Mouse (Mus musculus): ENCODE measurements around the gene Atxn7. TPM values are rescaled to one million over a fixed set of nuclear protein-coding genes. Genes with fewer than 3 reads are reported as not detected.

The Atxn7 gene
- polyA plus RNA-seq, 1 experiment from 2014 or later, result 2.9 TPM

- WGBS, result 88% methylated on average over 3 of the region's 3 CpGs
- no peaks in the 10 kb centered on the region for H3K36me3 ChIP-seq (ENCODE audit: control insufficient read depth, insufficient read depth, low read length)
- 0 out of 2 replicates have a peak, but pooled peaks cover 2% of the 10 kb centered on the region for H3K4me1 ChIP-seq (ENCODE audit: control insufficient read depth, insufficient read depth, low read length)
- no peak overlapping the region for H3K4me3 ChIP-seq (ENCODE audit: low read depth, low read length)
- no peaks in the 10 kb centered on the region for H3K9me3 ChIP-seq (replicated peaks; ENCODE audit: control insufficient read depth, low read length, poor library complexity, severe bottlenecking)
- no peak for ATAC-seq
- H3K27ac ChIP-seq (ENCODE audit: low read length), result no peak overlapping the region
- H3K9ac ChIP-seq (ENCODE audit: low read depth, low read length), result no peak overlapping the region
- H3K27me3 ChIP-seq (ENCODE audit: control insufficient read depth, insufficient read depth, low read depth, low read length), result no peaks in the 10 kb centered on the region
- no peak overlapping the region for H3K4me2 ChIP-seq (ENCODE audit: low read length)
Observed at GRCm38 (mm10) chr14:13970513-13970912, 9.3 kb downstream of the Atxn7 start.

DNA sequence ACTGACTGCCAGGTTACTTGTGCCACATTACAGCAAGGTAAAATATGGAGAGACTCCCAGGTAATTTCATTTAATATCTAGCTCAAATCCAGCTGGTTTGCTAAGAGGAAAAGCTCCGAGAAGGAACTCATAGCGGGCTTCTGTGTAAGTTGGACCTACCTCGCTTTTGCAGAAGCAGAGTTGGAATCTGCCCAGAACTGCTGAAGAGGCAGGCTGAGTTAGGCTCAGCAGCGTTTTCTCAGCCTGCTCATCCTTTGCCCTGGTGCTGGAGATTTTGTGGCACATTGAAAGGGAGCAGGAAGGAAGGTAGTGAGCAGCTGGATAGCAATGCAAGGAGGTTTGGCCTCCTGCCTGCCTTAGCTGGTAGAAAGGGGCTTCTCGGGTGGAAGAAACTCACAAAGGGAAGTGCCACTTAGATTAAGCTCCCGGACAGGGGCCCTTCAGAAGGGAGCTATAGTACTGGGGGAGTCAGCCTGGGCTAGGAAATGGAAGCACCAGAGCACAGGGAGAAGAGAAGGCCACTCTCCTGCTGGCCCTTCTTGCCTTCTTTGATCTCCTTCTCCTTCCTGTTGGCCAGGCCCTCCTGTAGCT, 10.5 kb downstream of the Atxn7 start:
- 54% methylated on average over 6 of the region's 6 CpGs for WGBS
- no peak for ATAC-seq
- Histone ChIP-seq H3K4me3 (ENCODE audit: low read depth, low read length) (no peak overlapping the region), H3K4me2 (ENCODE audit: low read length) (no peak overlapping the region), H3K9me3 (replicated peaks; ENCODE audit: control insufficient read depth, low read length, poor library complexity, severe bottlenecking) (no peaks in the 10 kb centered on the region), H3K27ac (ENCODE audit: low read length) (no peak overlapping the region), H3K36me3 (ENCODE audit: control insufficient read depth, insufficient read depth, low read length) (no peaks in the 10 kb centered on the region), H3K9ac (ENCODE audit: low read depth, low read length) (no peak overlapping the region), H3K27me3 (ENCODE audit: control insufficient read depth, insufficient read depth, low read depth, low read length) (no peaks in the 10 kb centered on the region), H3K4me1 (ENCODE audit: control insufficient read depth, insufficient read depth, low read length) (0 out of 2 replicates have a peak, but pooled peaks cover 2% of the 10 kb centered on the region)

DNA sequence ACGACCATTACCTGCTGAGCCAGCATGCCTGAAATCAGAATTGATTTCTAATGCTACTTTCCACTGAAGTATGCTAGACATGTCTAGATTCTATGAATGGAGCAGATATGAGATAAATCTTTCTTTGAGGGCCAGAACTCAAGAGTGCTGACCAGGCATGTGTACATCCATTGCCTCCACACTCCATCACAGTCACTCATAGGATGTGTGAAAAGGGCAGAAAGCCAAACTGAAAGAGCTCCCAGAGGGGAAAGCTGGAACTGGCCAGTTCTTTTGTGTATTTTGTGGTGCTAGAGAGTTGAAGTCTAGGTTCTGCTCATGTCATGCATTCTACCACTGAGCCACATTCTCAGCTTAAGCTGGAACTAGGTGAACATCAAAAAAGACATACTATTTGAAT, 16.3 kb downstream of the Atxn7 start:
- no peak overlapping the region for H3K27ac ChIP-seq (ENCODE audit: low read length)
- WGBS, result 95% methylated on average over 1 of the region's 1 CpGs
- no peaks in the 10 kb centered on the region for H3K27me3 ChIP-seq (ENCODE audit: control insufficient read depth, insufficient read depth, low read depth, low read length)

DNA sequence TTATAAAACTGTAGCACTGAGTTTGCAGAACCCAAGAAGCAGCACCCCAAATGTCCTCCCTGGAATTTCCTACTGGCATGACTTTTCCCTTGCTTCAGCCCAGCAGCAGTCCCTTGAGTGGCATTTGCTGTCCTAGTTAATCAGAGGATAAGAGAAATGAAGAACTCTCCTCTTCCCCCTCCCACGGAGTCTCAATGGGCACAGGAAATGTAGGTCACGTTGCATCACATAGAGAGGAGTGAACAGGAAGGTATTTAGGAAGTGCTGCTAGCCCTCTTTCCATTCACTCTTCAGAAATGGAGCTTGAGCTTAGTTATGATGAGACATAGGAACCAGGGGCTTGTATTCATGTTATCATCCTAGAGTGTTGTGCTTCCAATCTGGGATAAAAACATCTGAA, 20.0 kb downstream of the Atxn7 start:
- Histone ChIP-seq H3K27ac (ENCODE audit: low read length) (no peak overlapping the region), H3K4me2 (ENCODE audit: low read length) (no peak overlapping the region), H3K4me3 (ENCODE audit: low read depth, low read length) (no peak overlapping the region), H3K9me3 (replicated peaks; ENCODE audit: control insufficient read depth, low read length, poor library complexity, severe bottlenecking) (no peaks in the 10 kb centered on the region), H3K27me3 (ENCODE audit: control insufficient read depth, insufficient read depth, low read depth, low read length) (no peaks in the 10 kb centered on the region), H3K4me1 (ENCODE audit: control insufficient read depth, insufficient read depth, low read length) (no peaks in the 10 kb centered on the region), H3K9ac (ENCODE audit: low read depth, low read length) (no peak overlapping the region), H3K36me3 (ENCODE audit: control insufficient read depth, insufficient read depth, low read length) (no peaks in the 10 kb centered on the region)
- no peak for ATAC-seq
- 40% methylated on average over 2 of the region's 2 CpGs for WGBS

More for the DNA sequence above, 16.3 kb downstream of the Atxn7 start:
- Histone ChIP-seq H3K9ac (ENCODE audit: low read depth, low read length) (no peak overlapping the region), H3K4me1 (ENCODE audit: control insufficient read depth, insufficient read depth, low read length) (no peaks in the 10 kb centered on the region), H3K9me3 (replicated peaks; ENCODE audit: control insufficient read depth, low read length, poor library complexity, severe bottlenecking) (no peaks in the 10 kb centered on the region), H3K4me3 (ENCODE audit: low read depth, low read length) (no peak overlapping the region), H3K4me2 (ENCODE audit: low read length) (no peak overlapping the region), H3K36me3 (ENCODE audit: control insufficient read depth, insufficient read depth, low read length) (no peaks in the 10 kb centered on the region)
- no peak for ATAC-seq

GRCm38 (mm10) chr14:13982174-13982573, 20.9 kb downstream of the Atxn7 start:
- Histone ChIP-seq H3K4me1 (ENCODE audit: control insufficient read depth, insufficient read depth, low read length) (no peaks in the 10 kb centered on the region), H3K4me2 (ENCODE audit: low read length) (no peak overlapping the region), H3K9me3 (replicated peaks; ENCODE audit: control insufficient read depth, low read length, poor library complexity, severe bottlenecking) (no peaks in the 10 kb centered on the region), H3K27ac (ENCODE audit: low read length) (no peak overlapping the region), H3K9ac (ENCODE audit: low read depth, low read length) (no peak overlapping the region), H3K27me3 (ENCODE audit: control insufficient read depth, insufficient read depth, low read depth, low read length) (no peaks in the 10 kb centered on the region), H3K4me3 (ENCODE audit: low read depth, low read length) (no peak overlapping the region), H3K36me3 (ENCODE audit: control insufficient read depth, insufficient read depth, low read length) (no peaks in the 10 kb centered on the region)
- WGBS, result 62% methylated on average over 2 of the region's 2 CpGs
- no peak for ATAC-seq

DNA sequence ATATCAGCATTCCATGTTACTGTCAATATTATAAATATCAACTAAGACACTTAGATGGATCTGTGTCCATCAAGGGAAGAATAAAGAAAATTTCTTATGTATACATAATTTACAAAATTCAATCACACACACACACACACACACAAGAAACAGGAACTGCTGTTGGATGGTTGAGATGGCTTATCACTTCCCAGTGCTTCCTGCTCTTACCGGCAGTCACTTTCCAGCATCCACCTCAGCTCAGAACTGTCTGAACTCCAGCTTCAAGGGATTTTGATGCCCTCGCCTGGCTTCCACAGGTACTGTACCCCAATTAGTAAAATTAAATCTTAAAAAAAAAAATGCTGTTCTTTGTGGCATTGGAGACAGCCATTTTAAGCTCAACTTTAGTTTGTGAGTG, 27.2 kb downstream of the Atxn7 start:
- no peaks in the 10 kb centered on the region for H3K36me3 ChIP-seq (ENCODE audit: control insufficient read depth, insufficient read depth, low read length)
- no peak overlapping the region for H3K27ac ChIP-seq (ENCODE audit: low read length)
- H3K4me3 ChIP-seq (ENCODE audit: low read depth, low read length), result no peak overlapping the region
- H3K9me3 ChIP-seq (replicated peaks; ENCODE audit: control insufficient read depth, low read length, poor library complexity, severe bottlenecking), result no peaks in the 10 kb centered on the region
- H3K4me2 ChIP-seq (ENCODE audit: low read length), result no peak overlapping the region
- WGBS, result 72% methylated on average over 2 of the region's 2 CpGs
- ATAC-seq, result no peak
- no peak overlapping the region for H3K9ac ChIP-seq (ENCODE audit: low read depth, low read length)
- H3K4me1 ChIP-seq (ENCODE audit: control insufficient read depth, insufficient read depth, low read length), result no peaks in the 10 kb centered on the region
- H3K27me3 ChIP-seq (ENCODE audit: control insufficient read depth, insufficient read depth, low read depth, low read length), result no peaks in the 10 kb centered on the region

GRCm38 (mm10) chr14:13990741-13991140, 29.5 kb downstream of the Atxn7 start:
- Histone ChIP-seq H3K9ac (ENCODE audit: low read depth, low read length) (no peak overlapping the region), H3K36me3 (ENCODE audit: control insufficient read depth, insufficient read depth, low read length) (no peaks in the 10 kb centered on the region), H3K27me3 (ENCODE audit: control insufficient read depth, insufficient read depth, low read depth, low read length) (no peaks in the 10 kb centered on the region), H3K9me3 (replicated peaks; ENCODE audit: control insufficient read depth, low read length, poor library complexity, severe bottlenecking) (no peaks in the 10 kb centered on the region), H3K4me3 (ENCODE audit: low read depth, low read length) (no peak overlapping the region), H3K4me2 (ENCODE audit: low read length) (no peak overlapping the region), H3K27ac (ENCODE audit: low read length) (no peak overlapping the region), H3K4me1 (ENCODE audit: control insufficient read depth, insufficient read depth, low read length) (no peaks in the 10 kb centered on the region)
- ATAC-seq, result no peak
- WGBS, result 90% methylated on average over 3 of the region's 3 CpGs

DNA sequence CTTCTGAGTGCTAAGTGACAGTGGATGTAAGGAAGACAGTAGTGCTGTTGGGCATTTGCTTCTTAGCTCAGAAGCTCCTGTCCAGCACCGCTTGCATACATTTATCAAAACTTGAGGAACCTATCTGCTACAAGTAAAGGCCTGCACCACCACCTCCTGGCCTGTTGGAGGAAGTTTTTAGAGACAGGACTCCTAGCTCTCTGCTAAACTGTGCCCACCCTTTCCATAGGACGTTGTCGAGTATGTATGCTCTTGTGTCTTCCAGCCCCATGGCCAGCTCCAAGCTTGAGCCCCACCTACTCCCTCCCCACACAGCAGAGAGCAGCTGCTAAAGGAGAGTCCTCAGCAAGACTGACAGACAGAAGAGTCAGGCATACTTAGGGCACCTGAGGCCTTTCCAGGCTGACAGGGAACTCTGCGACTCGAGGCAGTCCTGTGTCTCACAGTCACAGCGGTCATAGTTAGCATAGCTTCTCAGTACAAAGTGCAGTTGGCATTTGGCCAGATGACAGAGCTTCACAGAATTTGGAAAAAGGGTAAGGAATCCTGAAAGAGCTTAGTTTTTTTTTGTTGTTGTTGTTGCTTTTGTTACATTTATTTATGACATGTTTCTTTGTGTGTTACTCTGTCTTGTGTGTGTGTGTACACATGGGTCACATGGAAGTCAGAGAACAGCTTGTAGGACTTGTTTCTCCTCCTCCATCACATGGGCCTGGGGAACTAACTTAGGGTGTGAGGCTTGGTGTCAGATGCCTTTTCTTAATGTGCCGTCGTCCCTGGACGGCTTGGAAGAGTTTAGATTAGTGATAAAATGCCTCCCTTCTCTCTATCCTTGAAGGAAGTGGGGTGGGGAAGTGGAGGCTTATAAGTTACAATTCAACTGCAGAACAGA, 34.2 kb downstream of the Atxn7 start:
- no peak overlapping the region for H3K4me2 ChIP-seq (ENCODE audit: low read length)
- H3K9ac ChIP-seq (ENCODE audit: low read depth, low read length), result no peak overlapping the region
- no peaks in the 10 kb centered on the region for H3K9me3 ChIP-seq (replicated peaks; ENCODE audit: control insufficient read depth, low read length, poor library complexity, severe bottlenecking)
- ATAC-seq, result no peak
- no peak overlapping the region for H3K27ac ChIP-seq (ENCODE audit: low read length)
- 82% methylated on average over 9 of the region's 9 CpGs for WGBS
- H3K4me3 ChIP-seq (ENCODE audit: low read depth, low read length), result no peak overlapping the region
- no peaks in the 10 kb centered on the region for H3K27me3 ChIP-seq (ENCODE audit: control insufficient read depth, insufficient read depth, low read depth, low read length)
- H3K4me1 ChIP-seq (ENCODE audit: control insufficient read depth, insufficient read depth, low read length), result no peaks in the 10 kb centered on the region
- H3K36me3 ChIP-seq (ENCODE audit: control insufficient read depth, insufficient read depth, low read length), result no peaks in the 10 kb centered on the region

GRCm38 (mm10) chr14:14002771-14003170, 41.5 kb downstream of the Atxn7 start:
- ATAC-seq, result no peak
- H3K27me3 ChIP-seq (ENCODE audit: control insufficient read depth, insufficient read depth, low read depth, low read length), result no peaks in the 10 kb centered on the region
- whole genome bisulfite sequencing, result 91% methylated on average over 7 of the region's 7 CpGs

More at GRCm38 (mm10) chr14:14002771-14003170, 41.5 kb downstream of the Atxn7 start:
- no peaks in the 10 kb centered on the region for H3K9me3 ChIP-seq (replicated peaks; ENCODE audit: control insufficient read depth, low read length, poor library complexity, severe bottlenecking)
- no peak overlapping the region for H3K27ac ChIP-seq (ENCODE audit: low read length)
- no peak overlapping the region for H3K4me3 ChIP-seq (ENCODE audit: low read depth, low read length)
- no peaks in the 10 kb centered on the region for H3K36me3 ChIP-seq (ENCODE audit: control insufficient read depth, insufficient read depth, low read length)
- no peak overlapping the region for H3K9ac ChIP-seq (ENCODE audit: low read depth, low read length)
- no peak overlapping the region for H3K4me2 ChIP-seq (ENCODE audit: low read length)
- H3K4me1 ChIP-seq (ENCODE audit: control insufficient read depth, insufficient read depth, low read length), result no peaks in the 10 kb centered on the region
